Mouse (Mus musculus) thymus, postnatal 4 days (tissue): ENCODE measurements at regions not wholly inside any gene's neighbourhood (a gene's known extent, or its start where the extent isn't known, plus 50 kb on each side); places are given as distances from the start of the nearest gene placed in this dataset.

Source experiments
- DNase-seq: peaks from one replicate; pipeline ENCODE4 v3.0.0; 2021

DNA sequence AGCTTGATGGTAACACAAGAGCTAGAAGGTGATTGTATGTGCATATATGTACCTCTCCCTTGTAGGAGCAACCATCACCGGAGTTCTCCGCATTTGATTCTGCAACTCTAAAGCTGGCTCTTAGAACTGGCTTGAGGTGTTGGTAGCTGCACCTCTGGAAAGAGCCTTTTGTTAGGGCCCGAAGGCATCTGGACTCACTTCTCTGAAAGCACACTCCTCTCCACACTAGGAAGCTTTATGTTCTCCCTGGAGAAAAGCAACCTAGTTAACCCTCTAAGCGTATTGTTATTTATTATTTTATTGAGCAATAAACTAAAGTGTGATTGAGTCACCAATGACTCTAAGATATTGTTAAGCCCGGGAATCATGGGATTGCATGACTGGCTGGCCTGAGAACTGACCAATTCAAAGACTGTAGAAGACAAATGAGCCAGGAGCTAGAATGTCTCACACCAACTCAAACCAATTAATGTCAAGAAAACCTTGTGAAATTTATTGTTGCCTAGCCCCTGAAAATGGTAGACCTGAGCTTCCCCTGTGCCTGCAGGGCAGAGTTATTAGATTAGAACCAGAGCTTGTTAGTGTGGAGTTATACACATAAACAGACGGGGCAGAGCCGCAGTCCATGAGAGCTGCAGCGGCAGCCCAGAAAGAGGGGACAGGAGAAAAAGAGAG lies 340.6 kb downstream of the Setd4 start:
- DNase-seq: no peak

DNA sequence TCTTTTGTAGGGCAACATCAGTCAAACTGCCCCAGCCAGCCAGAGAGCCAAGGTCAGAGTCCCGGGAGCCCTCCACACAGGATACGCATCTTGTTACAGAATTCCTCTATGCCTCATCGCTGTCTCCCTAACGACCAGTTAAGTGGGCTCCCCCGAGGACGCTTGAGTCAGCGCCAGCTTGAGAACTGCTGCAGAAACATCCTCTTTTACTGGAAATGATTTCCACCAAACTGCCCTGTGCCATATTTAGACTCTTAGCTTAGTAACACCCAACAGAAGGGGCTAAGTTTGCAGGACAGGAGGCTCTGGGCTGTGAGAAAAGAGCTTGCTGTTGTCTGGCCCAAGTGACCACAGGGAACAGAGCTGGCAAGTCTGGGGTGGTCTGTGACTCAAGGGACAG lies 357.0 kb downstream of the Setd4 start:
- no peak for DNase-seq

DNA sequence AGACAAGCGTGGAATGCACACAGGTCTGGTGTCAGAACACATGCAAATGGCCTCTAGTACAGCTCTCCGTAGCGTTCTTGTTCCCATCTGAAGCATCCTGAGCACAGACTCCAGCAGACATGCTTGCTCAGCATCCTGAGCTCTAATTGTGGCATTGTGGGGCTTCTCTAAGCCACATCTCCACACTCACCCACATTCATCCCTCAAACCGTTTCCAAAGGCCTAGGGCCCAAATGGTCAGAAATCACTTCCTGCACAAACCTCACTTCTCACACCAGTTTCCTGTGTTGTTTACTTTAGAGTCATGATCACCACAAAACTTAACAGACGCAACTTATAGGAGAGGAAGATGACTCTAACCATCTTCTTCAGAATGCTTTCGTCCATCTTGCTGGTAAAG lies 358.1 kb downstream of the Setd4 start:
- no peak for DNase-seq

DNA sequence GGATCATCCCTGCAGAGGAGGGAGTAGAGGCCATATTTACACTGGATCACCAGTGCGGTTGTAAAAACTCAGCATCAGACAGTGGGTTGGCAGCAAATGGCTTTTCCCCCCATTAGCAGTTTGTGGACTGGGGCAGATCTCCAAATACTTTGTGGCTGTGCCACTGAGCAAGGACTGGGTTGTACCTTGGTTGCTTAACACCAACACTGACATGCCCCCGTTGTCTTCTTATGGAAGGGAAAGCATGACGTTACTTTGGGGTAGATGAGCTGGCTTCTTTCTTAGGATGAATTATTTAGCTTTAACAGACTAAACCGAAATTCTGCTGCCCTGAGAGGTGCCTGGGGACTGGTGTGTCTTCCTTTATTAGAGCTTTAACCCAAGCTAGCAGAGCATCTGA lies 365.0 kb downstream of the Setd4 start:
- no peak for DNase-seq

DNA sequence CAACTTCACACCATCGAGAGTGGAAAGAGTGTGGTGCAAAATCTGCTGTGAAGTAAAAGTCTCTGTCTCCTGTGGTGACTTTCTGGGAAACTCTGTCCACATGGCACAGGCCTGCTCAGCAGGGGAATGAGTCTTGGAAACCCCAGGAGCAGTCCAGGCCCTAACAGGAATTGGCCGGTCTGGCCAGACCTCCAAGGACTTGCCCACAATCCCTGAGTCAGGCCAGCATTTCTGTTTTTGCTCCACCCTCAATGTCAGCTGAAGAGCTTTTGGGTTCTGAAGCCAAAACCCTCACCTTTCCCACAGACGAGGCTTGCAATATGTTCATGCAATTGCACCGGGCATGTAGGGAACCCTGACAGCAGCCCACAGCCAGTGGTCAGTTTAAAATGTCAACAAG lies 365.5 kb downstream of the Setd4 start:
- no peak for DNase-seq

DNA sequence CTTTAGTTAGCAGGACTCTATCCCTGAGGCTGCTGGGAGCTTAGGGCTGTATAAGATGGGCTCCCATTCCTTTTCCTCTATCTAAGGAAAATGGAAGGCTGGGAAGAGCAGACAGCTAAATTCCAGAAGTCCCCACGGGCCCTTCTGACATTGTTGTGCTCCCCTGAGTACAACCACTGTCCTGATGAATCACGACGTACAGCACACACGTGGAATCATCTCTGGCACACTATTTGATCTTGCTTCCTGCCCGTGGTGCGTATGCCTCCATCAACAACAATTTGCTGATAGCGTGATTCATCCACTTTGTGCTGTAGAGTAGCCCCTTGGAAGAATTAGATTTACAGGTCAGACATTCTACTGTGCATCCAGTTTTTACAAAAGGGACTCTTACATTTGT lies 378.2 kb downstream of the Setd4 start:
- DNase-seq: no peak

DNA sequence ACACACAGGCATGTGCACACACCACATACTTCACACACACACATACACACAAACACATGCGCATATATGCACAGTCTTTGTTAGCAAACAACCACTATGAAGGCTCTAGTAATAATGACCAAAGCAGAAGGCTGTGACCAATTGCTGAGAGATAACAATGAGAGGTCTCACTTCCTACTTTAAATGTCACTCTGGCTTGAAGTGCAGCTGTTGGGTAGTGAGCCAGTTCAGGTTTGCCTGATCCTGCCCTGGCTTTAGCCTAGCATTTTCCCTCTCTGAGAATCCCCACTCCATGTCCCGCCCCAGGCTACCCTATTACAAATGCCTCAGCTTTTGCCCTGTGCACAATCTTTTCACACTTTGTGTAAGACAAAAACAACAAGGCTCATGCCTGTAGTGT lies 378.7 kb downstream of the Setd4 start:
- DNase-seq: no peak

DNA sequence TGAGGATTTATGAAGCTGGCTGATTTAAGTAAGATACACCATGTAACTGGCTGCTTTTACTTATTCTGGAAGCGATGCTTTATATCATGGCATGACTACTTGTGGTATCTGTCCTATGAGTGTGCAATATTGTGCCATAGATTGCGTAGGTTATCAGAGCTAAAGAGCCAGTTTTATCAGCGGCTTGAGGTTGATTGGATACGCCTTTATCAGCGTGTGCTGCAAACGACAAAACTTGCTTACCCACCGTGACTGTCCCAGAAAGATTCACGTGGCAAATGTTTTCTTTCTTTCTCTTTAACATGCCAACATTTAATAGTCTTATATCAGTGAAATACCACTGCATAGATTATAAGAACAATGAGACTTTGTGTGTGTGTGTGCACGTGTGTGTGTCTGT lies 384.1 kb downstream of the Setd4 start:
- DNase-seq: no peak

DNA sequence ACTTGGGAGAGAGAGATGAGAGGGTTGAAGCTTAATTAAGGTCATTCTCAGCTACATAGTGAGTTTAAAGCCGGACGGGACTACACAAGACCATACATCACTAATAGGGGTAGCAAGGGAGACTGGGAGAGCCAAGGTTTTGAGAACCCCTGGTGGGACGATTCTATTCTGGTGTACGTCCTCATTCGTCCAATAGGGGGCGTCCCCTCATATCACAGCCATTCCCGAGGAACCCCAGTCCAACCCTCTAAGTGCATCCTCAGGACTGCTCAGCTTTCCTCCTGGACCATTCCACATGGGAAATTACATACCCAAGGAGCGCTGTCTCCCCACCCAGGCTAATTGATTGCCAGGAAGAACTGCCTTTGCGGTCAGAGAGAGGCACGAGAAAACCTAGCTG lies 385.5 kb downstream of the Setd4 start:
- peak; percentile 27 for DNase-seq

DNA sequence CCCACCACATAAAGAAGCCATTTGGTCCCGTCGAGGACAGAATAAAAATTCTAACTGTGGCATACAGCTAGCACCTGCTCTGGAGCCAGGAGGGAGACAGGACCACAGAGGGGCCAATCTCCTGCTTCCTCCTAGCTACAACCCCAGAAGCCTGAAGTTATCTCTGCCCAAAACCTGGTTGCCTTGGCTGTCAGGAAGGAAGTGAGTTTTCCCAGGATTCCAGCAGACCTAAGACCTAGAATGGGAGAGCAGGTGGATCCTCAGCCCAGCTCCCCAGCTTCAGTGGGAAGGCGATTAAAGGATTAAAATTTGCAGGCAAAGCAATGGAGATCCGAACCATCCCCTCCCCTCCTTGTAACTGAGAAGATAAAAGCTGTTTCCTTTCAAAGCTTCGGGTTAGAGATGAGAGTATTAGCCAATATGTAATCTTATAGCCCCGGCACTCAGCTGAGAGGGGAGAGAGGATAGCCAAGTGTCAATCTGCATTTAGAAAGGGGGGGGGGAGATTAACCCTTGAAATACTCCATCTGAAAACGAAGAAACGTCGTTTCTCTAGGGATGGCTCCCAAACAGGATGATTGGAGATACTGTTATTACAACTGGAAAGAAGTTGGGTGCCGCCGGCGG lies 386.1 kb downstream of the Setd4 start:
- no peak for DNase-seq

DNA sequence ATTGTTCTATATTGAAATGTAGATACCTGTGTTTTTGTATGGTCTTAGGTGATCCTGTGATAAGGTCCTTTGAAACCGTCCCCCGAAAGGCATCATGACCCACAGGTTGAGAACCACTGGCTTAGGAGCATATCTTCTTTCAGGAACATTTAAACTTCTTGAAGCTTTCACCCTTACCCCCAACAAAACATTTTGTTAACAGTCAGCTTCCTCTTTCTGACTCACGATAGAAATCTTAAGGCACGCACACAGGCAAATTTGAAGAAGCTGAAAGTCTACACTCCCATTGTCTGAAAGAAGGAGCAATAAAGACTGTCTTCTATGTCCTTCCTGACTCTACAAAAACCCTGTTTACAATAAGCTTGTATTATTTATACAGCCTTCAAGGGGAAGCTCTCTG lies 388.2 kb downstream of the Setd4 start:
- no peak for DNase-seq

DNA sequence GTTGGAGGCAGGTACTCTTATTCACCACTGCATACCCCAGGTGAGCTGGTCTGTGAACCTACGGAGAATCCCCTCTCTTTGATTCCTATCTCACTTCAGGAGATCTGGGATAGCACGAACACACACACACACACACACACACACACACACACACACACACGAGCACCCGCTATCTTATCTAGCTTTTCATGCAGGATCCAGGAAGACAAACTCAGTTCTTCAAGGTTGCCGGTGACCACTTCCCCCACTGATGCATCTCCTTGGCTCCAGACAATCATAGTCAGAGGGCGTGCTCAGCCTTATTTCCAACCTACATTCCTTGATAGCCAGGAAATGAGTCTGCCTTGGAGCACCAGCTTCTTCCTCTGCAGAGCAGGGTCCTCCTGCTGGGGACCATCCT lies 387.7 kb upstream of the Runx1 start:
- no peak for DNase-seq

DNA sequence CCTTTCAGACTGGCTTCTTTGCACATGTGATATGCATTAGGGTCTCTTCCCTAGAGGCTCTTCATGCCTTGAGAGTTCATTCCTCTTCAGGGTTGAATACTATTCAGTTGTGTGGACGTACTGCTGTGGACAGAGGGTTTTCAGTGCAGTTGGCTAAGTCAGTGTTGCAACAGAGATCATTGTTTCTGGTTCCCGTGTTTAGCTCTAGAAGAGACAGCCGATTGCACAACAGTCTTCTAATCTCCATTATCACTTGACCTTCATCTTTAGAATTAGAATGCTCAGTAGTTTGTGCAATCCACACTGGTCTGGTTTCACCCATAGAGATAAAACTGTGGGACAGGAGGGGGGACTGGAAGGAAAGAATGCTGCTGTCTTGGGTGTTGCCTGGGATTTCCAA lies 381.7 kb upstream of the Runx1 start:
- DNase-seq: no peak

DNA sequence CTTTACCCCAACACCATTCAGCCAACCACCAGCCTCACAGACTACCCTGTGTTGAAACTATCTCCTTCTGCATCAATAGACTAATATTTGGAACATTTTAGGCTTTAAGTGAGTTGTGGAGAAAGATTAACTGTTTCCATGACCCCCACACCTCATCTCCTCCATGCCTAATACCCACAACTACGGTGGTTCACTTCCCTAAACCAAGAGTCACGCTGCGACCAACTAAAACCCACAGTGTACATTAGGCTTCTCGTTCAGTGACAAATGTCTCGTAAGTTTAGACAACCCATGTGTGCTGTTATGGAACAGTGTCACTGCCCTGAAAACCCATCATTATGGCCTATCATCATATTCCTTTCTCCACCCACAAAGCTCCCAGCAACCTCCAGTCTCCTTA lies 381.3 kb upstream of the Runx1 start:
- no peak for DNase-seq

DNA sequence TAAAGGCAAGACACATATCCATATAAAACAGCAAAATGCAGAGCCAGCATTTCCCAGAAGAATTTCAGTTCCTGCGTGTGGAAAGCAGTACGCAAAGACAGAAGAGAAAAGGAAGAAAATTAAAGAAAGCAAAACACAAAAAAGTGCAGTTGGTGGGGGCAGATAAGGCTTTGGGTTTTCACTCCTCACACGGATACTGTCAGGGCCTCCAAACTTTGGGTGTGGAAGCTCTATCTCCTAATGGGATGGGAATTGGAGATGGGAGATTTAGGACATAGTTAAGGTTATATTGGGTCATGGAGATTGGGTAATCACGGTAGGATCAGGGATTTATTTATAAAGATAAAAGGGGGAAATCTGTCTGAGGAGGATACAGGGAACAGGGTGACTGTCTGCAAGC lies 380.4 kb upstream of the Runx1 start:
- no peak for DNase-seq

DNA sequence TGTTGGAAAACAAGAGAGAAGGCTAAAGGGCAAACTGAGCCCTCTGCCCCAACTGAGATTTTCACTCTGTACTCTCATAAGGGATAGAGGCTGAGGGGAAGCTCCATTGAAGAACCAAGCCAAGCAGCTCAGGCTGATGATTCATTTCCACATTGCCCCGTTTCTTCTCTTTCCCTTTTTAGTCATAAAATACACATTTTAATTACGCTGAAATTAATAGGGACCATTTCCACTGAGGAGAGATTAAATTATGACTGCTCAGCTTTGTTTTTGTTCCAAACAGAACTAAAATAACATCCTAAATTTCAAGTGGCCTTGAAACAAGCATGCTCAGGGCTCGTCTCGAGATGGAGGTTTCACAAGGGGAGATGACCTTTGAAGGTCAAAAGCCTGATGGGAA lies 378.7 kb upstream of the Runx1 start:
- no peak for DNase-seq

DNA sequence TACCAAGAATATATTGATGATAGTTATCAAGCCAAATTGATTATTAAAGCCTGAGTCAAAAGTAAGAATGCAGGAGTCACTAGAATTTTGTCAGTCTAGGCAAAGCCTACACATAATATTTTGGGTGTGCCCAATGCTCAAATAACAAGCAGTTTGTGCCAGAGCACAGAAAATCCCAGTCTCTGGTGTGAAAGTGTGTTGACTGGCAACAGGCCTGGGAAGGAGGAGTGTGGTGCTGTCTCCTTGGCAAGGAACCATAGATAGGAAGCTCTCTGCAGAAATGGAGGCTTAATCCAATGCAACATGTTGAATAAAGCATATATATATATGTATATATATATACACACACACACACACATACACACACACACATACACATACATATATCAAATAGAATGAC lies 376.6 kb upstream of the Runx1 start:
- DNase-seq: no peak

DNA sequence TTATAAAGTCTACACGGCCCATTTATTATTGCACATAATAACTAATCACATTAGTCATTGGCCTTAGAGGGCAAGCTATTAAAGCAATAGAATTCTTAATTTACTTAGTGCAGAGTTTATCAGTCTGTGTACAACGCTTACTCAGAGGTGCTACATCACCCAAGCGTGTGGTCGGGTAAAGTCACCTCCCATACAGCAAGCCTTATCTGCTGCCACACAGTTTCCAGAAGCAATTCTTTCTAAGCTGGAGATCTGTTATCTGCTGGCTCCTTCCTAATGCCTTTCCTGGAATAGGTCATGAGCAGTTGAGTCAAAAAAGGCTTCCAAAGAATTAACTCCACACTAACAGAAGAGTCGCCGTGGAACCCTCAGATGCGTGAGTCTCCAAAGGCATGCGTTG lies 371.4 kb upstream of the Runx1 start:
- no peak for DNase-seq

DNA sequence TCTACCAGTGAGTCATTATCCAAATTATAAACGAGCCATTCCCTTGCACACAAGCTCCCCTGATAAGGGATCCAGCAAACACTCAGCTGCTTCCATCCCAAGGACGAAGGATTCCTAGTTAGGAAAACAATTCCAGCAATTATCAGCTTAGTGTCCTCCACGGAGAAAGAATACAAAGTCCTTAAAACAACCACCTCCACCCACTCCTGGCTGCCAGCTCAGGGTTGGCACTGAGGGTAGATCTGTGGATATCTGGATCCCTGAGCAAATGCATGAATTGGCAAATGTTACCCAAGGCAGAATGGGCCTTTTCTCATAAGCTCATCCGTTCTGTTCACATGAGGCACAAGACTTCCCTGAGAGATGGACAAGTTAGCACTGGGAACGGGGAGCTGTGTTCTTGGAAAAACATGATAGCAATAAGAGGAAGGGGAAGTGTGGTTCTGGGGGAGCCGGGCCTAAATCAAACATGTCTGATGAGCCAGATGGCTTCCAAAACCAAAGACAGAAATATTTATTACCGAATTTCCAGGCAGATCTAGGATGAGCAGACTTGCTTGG lies 368.1 kb upstream of the Runx1 start:
- no peak for DNase-seq

DNA sequence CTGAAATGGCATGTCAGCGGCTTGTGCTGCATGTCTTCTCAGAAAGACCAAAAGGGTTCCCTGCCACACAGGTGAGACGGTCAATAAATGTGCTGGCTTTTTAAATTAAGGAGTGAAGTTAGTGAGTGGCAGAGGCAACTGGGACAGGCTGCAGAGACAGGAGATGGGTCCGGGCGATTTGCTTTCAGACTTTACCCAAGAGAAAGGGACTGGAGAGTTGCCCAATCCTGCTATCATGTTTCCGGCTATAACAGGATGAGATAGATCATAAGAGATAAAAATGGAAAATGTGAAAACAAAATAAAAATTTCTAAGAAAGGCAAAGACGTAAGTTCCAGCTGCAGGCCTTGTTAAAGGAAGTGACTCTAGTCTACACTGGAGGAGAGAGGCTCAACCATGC lies 367.3 kb upstream of the Runx1 start:
- no peak for DNase-seq

DNA sequence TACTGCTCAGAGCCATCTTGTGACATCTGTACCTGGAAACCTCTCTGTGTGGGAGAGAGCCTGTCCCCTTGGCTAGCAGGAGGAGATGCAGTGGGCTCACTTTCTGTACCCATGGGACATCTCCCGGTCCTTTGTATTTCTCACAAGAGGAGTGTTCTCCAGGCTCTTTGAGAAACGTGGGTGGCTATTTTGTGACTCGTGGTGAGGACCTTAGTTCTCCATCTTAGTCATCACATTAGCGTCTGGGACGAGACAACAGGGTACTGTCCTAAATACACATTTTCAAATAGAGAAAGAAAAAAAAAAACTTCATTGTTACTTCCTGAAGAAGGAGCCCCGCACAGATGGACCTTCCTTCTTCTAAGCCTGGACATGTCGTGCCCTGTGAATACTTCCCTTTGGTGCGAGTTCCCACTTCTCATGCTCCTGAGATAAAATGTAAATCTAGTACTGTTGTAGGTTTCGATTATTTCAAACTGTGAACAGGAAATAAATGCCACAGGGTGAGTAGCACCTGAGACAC lies 366.8 kb upstream of the Runx1 start:
- no peak for DNase-seq

DNA sequence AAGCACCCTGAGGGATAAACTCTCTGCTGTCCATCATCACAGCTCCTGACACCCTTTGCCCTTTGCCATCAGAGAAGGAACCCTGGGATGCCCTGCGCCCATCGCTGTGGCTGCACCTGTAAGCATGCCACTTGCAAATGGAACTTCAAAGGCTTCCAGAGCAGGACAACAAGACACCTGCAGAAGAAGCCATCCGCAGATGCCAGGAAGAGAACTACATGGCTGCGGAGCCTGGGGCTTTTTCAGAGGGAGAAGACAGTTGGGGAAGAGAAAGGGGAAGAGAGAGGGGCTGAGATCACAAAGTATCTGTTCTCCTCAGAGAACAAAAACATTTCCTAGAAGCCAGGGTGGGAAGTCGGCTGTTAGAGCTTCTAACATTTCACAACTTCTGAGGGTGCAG lies 365.2 kb upstream of the Runx1 start:
- DNase-seq: peak; percentile 52

DNA sequence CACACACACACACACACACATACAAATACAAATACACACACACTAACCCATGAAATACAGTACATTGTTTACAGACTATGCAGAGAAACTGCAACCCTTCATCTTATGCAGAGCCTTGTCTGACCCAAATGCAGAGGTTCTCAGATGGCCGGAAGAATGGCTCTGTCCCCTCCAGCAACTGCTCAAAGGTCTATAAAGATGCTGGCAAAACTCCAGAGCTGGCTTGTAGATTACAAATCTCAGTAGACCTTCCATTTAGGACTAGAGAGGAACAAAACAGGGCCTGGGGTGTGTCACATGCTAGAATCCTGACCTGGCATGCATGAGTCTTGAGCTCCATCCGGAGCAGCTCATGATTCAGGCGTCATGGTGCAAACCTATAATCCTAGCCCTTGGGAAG lies 364.4 kb upstream of the Runx1 start:
- DNase-seq: no peak

DNA sequence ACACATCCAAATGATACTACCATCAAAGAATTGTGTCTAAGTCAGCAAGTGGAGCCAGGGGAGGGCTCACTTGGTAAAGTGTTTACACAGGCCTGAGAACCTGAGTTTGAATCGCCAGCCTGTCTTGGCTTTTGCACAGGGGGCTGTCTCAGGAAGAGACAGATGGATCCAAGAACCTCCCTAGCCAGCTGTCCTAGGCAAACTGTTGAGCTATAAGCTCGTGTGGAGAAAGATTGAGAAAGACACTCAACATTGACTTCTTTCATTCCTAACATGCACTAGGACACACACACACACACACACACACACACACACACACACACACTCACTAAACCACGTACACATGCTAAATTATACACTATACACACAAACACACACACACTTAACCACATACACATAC lies 363.9 kb upstream of the Runx1 start:
- DNase-seq: no peak

DNA sequence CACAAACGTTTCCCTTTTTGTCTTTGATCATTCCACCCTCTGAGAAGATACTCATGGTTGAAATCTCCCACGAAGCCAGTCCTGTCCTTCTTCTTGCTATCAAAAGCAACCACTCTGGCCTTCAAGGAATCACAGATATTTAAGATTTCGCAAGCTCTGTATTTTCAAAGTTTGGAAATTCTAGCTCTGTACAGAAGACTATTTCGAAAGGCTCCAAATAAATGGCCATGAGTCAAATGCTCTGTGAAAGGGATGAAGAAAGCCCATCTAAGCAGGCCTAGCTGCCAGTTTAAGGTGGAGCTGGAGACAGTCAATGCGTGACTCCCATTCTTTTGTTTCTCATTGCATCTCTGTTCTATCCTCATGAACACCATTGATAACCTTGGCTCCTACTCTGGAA lies 363.5 kb upstream of the Runx1 start:
- no peak for DNase-seq
